Mouse (Mus musculus): Measurements from ENCODE around the gene Gm43517. TPM values are rescaled to one million over a fixed set of nuclear protein-coding genes. Genes with fewer than 3 reads are reported as not detected.
A peak's percentile ranks its signal among the peaks of the same experiment; 100 is the strongest.

Gm43517 gene
- polyA plus RNA-seq, 1 experiment: not detected

DNA sequence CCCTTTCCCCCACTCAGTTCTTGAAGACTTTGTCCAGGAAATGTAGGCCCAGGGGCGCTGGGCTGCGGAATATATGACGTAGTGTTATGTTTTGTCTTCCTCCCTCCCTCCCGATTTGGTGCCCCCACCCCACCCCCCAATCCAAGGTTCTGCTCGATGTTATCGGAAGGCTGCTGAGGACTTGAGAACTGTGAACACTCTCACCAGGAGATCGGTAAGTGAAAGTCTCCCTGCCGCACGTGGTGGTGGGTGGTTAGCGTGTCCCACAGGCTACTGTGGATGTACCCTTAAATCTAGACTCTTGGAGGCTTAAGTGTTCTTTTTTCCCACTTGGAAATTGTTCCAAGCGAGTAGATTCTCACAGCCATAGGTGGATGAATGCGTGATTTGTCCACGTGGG, 5.3 kb downstream of the Gm43517 start:
- Histone ChIP-seq H3K27me3 (ENCODE audit: control insufficient read depth, insufficient read depth, low read length, poor library complexity, severe bottlenecking) (peaks cover 19% of the 10 kb centered on the region; the same call in 1 of the 2 replicates), H3K9ac (ENCODE audit: low read depth, poor library complexity, severe bottlenecking) (no peak overlapping the region), H3K27ac (ENCODE audit: insufficient read depth, low read length) (no peak overlapping the region), H3K36me3 (ENCODE audit: control insufficient read depth, insufficient read depth, low read length, poor library complexity, severe bottlenecking) (no peaks in the 10 kb centered on the region), H3K4me1 (ENCODE audit: control insufficient read depth, insufficient read depth, low read length) (no peaks in the 10 kb centered on the region), H3K9me3 (replicated peaks; ENCODE audit: control insufficient read depth, insufficient read depth, low read length, poor library complexity, severe bottlenecking) (no peaks in the 10 kb centered on the region), H3K4me3 (ENCODE audit: low read depth, low read length) (no peak overlapping the region)
- TF ChIP-seq POLR2A (IDR thresholded peaks at IDR 0.05; ENCODE audit: insufficient read depth, low read length) (no peak), EP300 (IDR thresholded peaks at IDR 0.05; ENCODE audit: insufficient read depth, low read depth, low read length) (no peak), CTCF (IDR thresholded peaks at IDR 0.05; ENCODE audit: low read depth, low read length) (no peak)

DNA sequence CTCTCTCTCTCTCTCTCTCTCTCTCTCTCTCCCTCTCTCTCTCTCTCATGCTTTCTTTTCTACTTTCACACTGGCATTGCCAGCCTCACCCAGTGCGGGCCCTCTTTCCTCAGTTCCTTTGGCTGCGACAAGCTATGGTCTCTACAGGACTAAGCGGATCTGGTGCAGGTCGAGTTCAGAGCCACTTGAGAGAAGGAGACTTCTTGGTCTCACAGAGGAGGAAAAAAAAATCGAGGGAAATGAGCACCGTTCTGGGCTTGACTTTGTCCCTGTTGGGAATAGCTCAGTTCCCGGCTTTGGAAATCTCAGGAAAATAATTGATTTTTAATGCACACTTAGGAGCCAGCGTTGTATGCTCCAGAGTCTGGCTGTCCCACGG, 5.9 kb downstream of the Gm43517 start:
- Histone ChIP-seq H3K9ac (ENCODE audit: low read depth, poor library complexity, severe bottlenecking) (no peak overlapping the region), H3K4me3 (ENCODE audit: low read depth, low read length) (no peak overlapping the region; the same call in 1 of the 2 replicates), H3K9me3 (replicated peaks; ENCODE audit: control insufficient read depth, insufficient read depth, low read length, poor library complexity, severe bottlenecking) (no peaks in the 10 kb centered on the region), H3K27ac (ENCODE audit: insufficient read depth, low read length) (no peak overlapping the region), H3K4me1 (ENCODE audit: control insufficient read depth, insufficient read depth, low read length) (no peaks in the 10 kb centered on the region), H3K27me3 (ENCODE audit: control insufficient read depth, insufficient read depth, low read length, poor library complexity, severe bottlenecking) (peaks cover 18% of the 10 kb centered on the region; the same call in 1 of the 2 replicates), H3K36me3 (ENCODE audit: control insufficient read depth, insufficient read depth, low read length, poor library complexity, severe bottlenecking) (no peaks in the 10 kb centered on the region)
- TF ChIP-seq EP300 (IDR thresholded peaks at IDR 0.05; ENCODE audit: insufficient read depth, low read depth, low read length) (no peak), POLR2A (IDR thresholded peaks at IDR 0.05; ENCODE audit: insufficient read depth, low read length) (no peak), CTCF (IDR thresholded peaks at IDR 0.05; ENCODE audit: low read depth, low read length) (no peak)

GRCm38 (mm10) chr12:49391305-49392040, 6.5 kb downstream of the Gm43517 start:
- no peaks in the 10 kb centered on the region for H3K36me3 ChIP-seq (ENCODE audit: control insufficient read depth, insufficient read depth, low read length, poor library complexity, severe bottlenecking)
- H3K27me3 ChIP-seq (ENCODE audit: control insufficient read depth, insufficient read depth, low read length, poor library complexity, severe bottlenecking): peaks cover 14% of the 10 kb centered on the region; the same call in 1 of the 2 replicates
- no peak overlapping the region for H3K9ac ChIP-seq (ENCODE audit: low read depth, poor library complexity, severe bottlenecking)
- H3K9me3 ChIP-seq (replicated peaks; ENCODE audit: control insufficient read depth, insufficient read depth, low read length, poor library complexity, severe bottlenecking): no peaks in the 10 kb centered on the region
- H3K4me1 ChIP-seq (ENCODE audit: control insufficient read depth, insufficient read depth, low read length): no peaks in the 10 kb centered on the region
- peak overlapping the region; percentile 61 for H3K4me3 ChIP-seq (ENCODE audit: low read depth, low read length)
- no peak overlapping the region for H3K27ac ChIP-seq (ENCODE audit: insufficient read depth, low read length)
- TF ChIP-seq EP300 (IDR thresholded peaks at IDR 0.05; ENCODE audit: insufficient read depth, low read depth, low read length) (no peak), CTCF (IDR thresholded peaks at IDR 0.05; ENCODE audit: low read depth, low read length) (peak; percentile 63)

GRCm38 (mm10) chr12:49392041-49392390, 7.0 kb downstream of the Gm43517 start:
- Histone ChIP-seq H3K27me3 (ENCODE audit: control insufficient read depth, insufficient read depth, low read length, poor library complexity, severe bottlenecking) (peaks cover 15% of the 10 kb centered on the region; the same call in 1 of the 2 replicates), H3K4me1 (ENCODE audit: control insufficient read depth, insufficient read depth, low read length) (no peaks in the 10 kb centered on the region), H3K27ac (ENCODE audit: insufficient read depth, low read length) (no peak overlapping the region), H3K9ac (ENCODE audit: low read depth, poor library complexity, severe bottlenecking) (no peak overlapping the region), H3K9me3 (replicated peaks; ENCODE audit: control insufficient read depth, insufficient read depth, low read length, poor library complexity, severe bottlenecking) (no peaks in the 10 kb centered on the region), H3K36me3 (ENCODE audit: control insufficient read depth, insufficient read depth, low read length, poor library complexity, severe bottlenecking) (no peaks in the 10 kb centered on the region), H3K4me3 (ENCODE audit: low read depth, low read length) (no peak overlapping the region)
- TF ChIP-seq POLR2A (IDR thresholded peaks at IDR 0.05; ENCODE audit: insufficient read depth, low read length) (no peak), CTCF (IDR thresholded peaks at IDR 0.05; ENCODE audit: low read depth, low read length) (no peak), EP300 (IDR thresholded peaks at IDR 0.05; ENCODE audit: insufficient read depth, low read depth, low read length) (no peak)

GRCm38 (mm10) chr12:49392876-49393275, 7.9 kb downstream of the Gm43517 start:
- peaks cover 16% of the 10 kb centered on the region; the same call in 1 of the 2 replicates for H3K27me3 ChIP-seq (ENCODE audit: control insufficient read depth, insufficient read depth, low read length, poor library complexity, severe bottlenecking)
- TF ChIP-seq EP300 (IDR thresholded peaks at IDR 0.05; ENCODE audit: insufficient read depth, low read depth, low read length): no peak
- no peak for TF ChIP-seq CTCF (IDR thresholded peaks at IDR 0.05; ENCODE audit: low read depth, low read length)
- no peak for TF ChIP-seq POLR2A (IDR thresholded peaks at IDR 0.05; ENCODE audit: insufficient read depth, low read length)
- H3K9me3 ChIP-seq (replicated peaks; ENCODE audit: control insufficient read depth, insufficient read depth, low read length, poor library complexity, severe bottlenecking): no peaks in the 10 kb centered on the region
- H3K36me3 ChIP-seq (ENCODE audit: control insufficient read depth, insufficient read depth, low read length, poor library complexity, severe bottlenecking): no peaks in the 10 kb centered on the region
- H3K27ac ChIP-seq (ENCODE audit: insufficient read depth, low read length): no peak overlapping the region
- H3K9ac ChIP-seq (ENCODE audit: low read depth, poor library complexity, severe bottlenecking): no peak overlapping the region
- H3K4me3 ChIP-seq (ENCODE audit: low read depth, low read length): no peak overlapping the region
- H3K4me1 ChIP-seq (ENCODE audit: control insufficient read depth, insufficient read depth, low read length): no peaks in the 10 kb centered on the region

GRCm38 (mm10) chr12:49393639-49394038, 8.7 kb downstream of the Gm43517 start:
- Histone ChIP-seq H3K9me3 (replicated peaks; ENCODE audit: control insufficient read depth, insufficient read depth, low read length, poor library complexity, severe bottlenecking) (no peaks in the 10 kb centered on the region), H3K4me3 (ENCODE audit: low read depth, low read length) (no peak overlapping the region), H3K27ac (ENCODE audit: insufficient read depth, low read length) (no peak overlapping the region), H3K36me3 (ENCODE audit: control insufficient read depth, insufficient read depth, low read length, poor library complexity, severe bottlenecking) (no peaks in the 10 kb centered on the region), H3K9ac (ENCODE audit: low read depth, poor library complexity, severe bottlenecking) (no peak overlapping the region), H3K4me1 (ENCODE audit: control insufficient read depth, insufficient read depth, low read length) (no peaks in the 10 kb centered on the region), H3K27me3 (ENCODE audit: control insufficient read depth, insufficient read depth, low read length, poor library complexity, severe bottlenecking) (peaks cover 17% of the 10 kb centered on the region)
- no peak for TF ChIP-seq POLR2A (IDR thresholded peaks at IDR 0.05; ENCODE audit: insufficient read depth, low read length)
- TF ChIP-seq CTCF (IDR thresholded peaks at IDR 0.05; ENCODE audit: low read depth, low read length): no peak
- no peak for TF ChIP-seq EP300 (IDR thresholded peaks at IDR 0.05; ENCODE audit: insufficient read depth, low read depth, low read length)

Data from ES-Bruce4 (cell line).